Mouse (Mus musculus): ENCODE results near the gene Fsd1. TPM values are rescaled to one million over a fixed set of nuclear protein-coding genes. Genes with fewer than 3 reads are reported as not detected.
"Not testable (repeated sequence)": the region's sequence is repeated elsewhere in the genome, so short reads cannot be mapped to it uniquely, and the experiment has no call there.

Fsd1 gene
- total RNA-seq (2021): 100 to 1,000 TPM in 1 of 2 experiments, 10 to 100 TPM in 1; 98.0 to 101 TPM
- long read RNA-seq, transcript Fsd1-201 (13 exons, 1,748 nt): major isoform, 121 of 149 reads
- long read RNA-seq, partial matches to known transcripts: 7 of 149 reads
- long read RNA-seq, other reads (novel, unspliced or antisense): 21 of 149 reads

DNA sequence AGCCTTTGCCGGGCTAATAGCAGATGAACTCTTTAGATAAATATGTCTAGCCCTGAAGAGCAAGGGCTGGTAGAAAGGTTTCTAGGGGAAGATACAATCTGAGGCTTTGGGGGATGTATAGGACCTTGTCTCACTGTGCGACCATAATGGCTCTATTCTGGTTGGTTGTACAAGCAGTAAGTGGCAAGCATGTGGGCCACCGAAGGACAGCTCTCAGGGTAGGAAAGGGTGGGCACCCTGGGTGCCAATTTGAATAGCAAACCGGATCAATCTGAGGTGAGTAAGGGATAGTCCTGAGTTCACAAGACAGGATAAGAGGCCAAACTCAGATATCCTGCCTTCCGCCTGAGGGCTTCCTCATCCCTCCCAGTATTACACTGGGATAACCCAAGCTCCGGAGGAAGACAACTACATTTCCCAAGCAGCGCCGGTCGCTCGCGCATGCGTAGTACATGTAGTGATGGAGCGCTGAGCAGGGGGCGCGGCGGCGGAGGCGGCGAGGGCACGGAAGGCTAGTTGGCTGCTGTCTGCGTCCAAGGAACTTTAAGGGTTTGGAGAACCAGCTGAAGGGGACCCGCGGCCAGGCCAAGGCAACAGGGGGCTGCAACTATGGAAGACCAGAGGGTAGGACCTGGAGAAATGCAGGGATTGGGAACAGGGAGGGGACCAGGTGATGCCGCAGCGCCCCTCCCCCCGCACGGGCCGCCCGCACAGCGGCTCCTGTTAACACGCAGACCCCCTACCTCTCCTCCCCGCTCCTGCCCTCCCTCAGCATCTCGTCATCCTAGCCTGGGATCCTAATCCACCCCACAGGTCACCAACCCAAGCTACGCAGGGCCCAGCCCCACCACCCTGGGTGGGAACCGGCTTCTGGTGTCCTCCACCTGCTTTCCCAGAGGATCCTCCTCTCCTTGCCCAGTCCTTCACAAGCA is at the start of gene Fsd1:
Gene Fsd1, plus strand, starts transcription at position 480 of the 932 bp plus-strand sequence.
- DNase-seq (ENCODE audit: low spot score in 2 of 2): peak; percentile 76 to 85

DNA sequence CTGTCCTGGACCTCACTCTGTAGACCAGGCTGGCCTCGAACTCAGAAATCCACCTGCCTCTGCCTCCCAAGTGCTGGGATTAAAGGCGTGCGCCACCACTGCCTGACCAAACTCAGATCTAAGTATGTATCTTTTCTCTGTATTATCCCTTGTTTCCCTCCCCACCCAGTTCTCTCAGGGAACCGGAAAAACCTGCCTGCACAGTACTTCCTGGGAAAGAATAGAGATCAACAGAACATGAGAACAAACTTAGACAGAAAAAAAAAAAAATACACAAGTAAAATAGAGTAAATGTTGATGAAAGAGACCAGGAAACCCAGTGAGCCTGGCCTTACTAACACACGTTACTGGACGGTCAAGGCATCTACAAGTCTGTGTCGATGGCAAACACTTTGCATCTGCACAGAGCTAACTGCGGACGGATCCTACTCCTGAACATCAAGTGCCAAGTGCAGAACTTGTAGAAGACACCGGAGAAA is 41.9 kb upstream of the Fsd1 start:
- DNase-seq (ENCODE audit: low spot score in 2 of 2): not testable (repeated sequence)

DNA sequence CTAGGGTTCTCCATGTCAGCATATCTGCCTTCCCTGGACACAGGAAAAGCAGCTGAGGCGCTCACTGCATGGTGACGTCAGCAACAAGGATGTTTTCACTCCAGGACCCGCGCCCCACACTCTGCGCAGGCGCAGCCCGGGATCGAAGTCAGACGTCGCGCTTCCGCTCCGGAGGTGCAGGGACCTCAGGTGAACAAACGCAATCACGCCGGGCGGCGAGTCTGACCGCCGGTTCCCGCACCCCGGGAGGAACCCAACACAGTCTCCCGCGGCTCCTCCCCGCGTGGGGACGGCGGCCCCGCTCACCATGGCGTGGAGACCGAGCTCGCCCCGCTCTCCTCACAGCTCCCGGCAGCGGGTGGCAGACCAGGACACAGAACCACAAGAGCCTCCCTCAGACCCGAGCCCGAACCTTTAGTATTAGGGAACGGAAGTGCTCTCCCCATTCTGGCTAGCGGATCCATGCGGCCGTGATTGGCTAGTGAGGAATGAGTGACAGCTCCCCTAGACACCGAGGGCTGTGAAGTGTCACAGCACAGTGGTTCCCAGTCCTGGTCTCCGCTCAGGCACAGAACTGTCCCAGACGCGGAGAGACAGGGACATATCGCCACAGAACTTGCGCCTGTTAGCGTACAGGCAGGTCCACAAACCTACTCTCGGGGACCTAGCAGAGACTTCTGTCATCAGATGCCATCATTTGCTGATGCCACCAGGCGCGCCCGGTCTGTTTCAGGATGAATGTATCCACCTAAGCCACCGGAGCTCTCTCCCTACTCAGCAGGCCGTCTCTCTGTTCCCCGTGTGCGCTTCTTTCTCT is 41.2 kb upstream of the Fsd1 start:
- peak; percentile 91 to 92 for DNase-seq (ENCODE audit: low spot score in 2 of 2)

DNA sequence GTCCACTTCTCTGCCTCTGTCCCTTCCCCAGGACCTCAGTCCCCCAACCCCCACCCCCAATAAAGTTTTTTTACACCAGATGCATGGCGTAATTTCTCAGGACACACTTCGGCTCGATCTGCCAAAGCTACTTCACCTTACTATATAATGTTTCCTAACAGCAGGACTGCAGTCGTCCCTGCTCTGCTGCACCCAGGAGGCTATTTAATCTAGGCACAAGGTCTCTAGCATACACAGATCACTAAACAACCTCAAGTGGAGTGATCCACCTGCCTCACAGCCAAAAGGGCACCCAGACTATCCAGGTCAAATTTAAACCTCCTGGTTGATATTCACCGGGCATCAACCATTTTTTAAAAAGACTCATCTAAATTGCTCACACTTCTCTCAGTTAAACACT is 40.6 kb upstream of the Fsd1 start:
- DNase-seq (ENCODE audit: low spot score in 2 of 2): peak in 1 of 2 experiments; percentile 22

DNA sequence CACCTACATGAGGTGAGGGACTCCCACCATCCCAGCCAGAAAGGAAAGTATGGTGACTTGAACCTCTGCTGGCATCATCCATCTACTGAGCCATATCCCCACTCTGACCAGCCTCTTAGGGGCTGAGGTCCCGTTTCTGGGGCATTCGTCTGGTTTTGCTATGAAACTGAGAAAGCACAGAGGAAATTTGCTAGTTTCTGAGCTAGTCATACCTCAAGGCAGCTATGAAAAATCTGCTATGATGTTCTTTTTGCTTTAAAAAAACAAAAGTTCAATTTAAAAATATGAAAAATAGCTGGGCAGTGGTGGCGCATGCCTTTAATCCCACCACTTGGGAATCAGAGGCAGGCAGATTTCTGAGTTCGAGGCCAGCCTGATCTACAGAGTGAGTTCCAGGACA is 37.7 kb upstream of the Fsd1 start:
- no peak for DNase-seq (ENCODE audit: low spot score in 2 of 2)

DNA sequence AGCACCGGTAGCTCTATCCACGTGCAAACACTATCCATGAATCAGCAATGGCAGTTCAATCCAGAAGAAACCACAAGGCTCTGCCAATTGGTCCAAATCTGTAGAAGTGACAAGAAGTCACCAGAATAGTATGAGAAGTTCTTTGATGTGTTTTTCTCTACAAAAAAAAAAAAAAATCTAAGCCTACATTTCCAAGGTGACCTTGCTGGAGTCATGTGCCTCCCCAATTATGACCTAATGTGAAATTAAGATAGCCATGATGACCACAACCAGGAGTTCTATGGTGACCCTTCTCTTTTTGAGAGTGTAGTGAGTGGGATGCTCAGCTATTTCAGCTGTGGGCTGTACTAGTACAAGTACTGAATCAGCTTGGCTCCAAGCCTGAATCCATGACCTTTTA is 36.9 kb upstream of the Fsd1 start, which contains the start of gene Zfp119b:
Gene Zfp119b, minus strand, starts transcription at position 101 of the 400 bp plus-strand sequence.
- DNase-seq (ENCODE audit: low spot score in 2 of 2): no peak

DNA sequence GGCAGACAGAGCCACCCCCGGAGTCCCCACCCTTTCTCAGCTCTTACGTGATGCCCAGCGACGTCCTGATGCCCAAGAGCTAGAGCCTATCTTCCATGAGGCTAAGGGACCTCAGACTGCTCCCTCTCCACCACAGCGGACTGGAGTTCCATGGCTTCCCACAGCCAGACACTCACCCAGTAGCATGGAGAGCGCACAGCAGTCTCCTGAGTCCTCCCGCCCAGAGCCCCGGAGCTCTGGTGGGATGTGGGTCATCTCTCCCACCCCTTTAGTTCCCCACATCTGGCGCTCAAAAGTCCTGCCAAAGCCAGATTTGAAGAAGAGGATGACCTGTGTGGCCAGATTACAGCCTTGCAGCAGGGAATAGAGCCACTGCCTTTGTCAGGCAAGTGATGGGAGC is 35.7 kb upstream of the Fsd1 start:
- peak in 1 of 2 experiments; percentile 2 for DNase-seq (ENCODE audit: low spot score in 2 of 2)

DNA sequence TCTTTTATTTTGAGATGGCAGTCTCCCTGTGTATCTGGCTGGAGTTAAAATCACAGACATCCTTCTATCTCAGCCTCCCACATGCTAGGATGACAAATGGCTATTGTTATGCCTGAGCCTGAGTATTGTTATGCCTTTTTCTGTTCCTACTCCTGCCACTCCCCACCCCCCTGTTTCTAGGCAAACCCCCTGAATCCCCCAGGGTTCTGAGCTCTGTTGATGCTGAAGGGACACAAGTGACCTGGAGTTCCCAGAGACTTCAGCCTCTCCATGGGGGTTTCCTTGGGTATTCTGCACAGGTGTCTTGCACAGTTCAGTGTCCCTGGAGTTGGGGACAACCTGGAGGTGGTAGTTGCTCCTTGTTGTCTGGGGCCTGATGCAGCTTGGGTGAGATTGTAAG is 34.3 kb upstream of the Fsd1 start:
- DNase-seq (ENCODE audit: low spot score in 2 of 2): no peak

DNA sequence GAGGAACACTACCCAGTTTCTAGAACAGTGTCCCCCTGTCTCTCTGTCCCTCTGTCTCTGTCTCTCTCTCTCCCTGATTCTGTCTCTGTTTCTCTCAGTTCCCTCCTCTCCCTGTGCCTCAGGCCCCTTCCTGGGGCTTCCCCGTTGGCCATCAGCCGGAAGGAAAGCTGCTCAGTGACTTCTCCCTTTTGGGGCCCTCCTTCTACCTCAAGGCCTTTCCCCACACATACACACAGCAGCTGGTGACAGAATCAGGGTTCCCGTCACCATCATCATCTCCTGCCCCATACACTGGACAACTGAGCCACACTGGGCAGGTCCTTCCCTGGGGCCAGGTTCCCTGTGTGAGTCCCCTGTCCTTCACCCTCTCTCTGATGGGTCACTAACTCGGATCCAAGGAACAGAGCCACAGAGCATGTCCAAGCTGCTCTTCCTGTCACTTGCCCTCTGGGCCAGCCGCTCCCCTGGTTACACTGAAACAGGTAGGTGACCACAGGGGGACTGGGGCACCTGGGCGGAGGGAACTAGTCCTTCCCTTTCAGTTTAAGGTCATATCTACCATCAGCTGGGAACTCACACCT is 33.8 kb upstream of the Fsd1 start, which contains the start of gene Ebi3:
Gene Ebi3, plus strand, starts transcription at position 194 of the 581 bp plus-strand sequence.
- peak; percentile 5 to 15 for DNase-seq (ENCODE audit: low spot score in 2 of 2)

DNA sequence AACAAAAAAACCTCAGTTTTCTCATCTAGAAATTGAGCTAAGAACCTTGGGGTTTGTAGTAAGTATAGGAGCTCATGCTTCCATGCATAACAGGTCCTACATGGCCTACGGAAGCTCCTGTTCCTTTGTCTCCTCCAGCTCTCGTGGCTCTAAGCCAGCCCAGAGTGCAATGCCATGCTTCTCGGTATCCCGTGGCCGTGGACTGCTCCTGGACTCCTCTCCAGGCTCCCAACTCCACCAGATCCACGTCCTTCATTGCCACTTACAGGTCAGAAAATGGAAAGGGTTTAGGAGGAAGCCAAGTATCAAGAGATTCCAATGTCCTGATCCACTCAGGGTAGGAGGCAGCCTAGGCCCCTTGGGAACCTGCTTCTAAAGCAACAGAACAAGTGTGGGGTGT is 32.6 kb upstream of the Fsd1 start:
- peak in 1 of 2 experiments; percentile 2 for DNase-seq (ENCODE audit: low spot score in 2 of 2)

DNA sequence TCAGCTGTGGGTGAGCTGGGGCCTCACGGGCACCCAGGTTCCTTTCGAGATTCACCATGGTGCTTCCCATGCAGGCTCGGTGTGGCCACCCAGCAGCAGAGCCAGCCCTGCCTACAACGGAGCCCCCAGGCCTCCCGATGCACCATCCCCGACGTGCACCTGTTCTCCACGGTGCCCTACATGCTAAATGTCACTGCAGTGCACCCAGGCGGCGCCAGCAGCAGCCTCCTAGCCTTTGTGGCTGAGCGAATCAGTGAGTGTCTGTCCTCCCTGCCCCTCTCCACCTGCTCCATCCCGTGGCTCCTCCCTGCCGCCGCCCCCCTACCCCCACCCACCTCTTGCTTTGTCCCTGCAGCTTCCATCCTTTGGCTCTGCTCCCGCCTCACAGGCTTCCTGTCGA is 32.1 kb upstream of the Fsd1 start:
- peak; percentile 2 to 10 for DNase-seq (ENCODE audit: low spot score in 2 of 2)

DNA sequence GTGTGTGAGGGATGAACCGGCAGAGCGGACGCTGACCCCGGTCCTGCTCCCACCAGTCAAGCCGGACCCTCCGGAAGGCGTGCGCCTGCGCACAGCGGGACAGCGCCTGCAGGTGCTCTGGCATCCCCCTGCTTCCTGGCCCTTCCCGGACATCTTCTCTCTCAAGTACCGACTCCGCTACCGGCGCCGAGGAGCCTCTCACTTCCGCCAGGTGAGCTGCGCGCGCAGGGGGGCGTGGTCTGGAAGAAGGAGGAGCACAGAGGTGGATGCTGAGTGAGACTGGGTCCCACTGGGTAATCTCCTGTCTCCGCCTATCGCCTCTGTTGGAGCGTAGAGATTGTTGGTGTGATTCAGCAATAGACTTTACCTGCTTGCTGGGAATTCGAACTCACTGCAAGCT is 30.2 kb upstream of the Fsd1 start:
- peak; percentile 63 to 77 for DNase-seq (ENCODE audit: low spot score in 2 of 2)

DNA sequence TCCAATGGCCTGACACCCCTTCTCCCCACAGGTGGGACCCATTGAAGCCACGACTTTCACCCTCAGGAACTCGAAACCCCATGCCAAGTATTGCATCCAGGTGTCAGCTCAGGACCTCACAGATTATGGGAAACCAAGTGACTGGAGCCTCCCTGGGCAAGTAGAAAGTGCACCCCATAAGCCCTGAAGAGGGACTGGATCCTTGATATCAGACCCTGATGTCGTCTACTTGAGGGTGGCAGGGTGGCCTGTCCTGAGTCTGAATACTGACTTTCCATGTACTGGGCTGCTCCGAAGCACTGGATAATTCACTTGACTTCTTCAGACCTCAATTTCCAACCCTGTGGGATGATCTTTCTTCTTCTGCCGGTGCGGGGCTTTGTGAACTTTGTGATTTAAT is 29.7 kb upstream of the Fsd1 start:
- DNase-seq (ENCODE audit: low spot score in 2 of 2): peak in 1 of 2 experiments; percentile 35

DNA sequence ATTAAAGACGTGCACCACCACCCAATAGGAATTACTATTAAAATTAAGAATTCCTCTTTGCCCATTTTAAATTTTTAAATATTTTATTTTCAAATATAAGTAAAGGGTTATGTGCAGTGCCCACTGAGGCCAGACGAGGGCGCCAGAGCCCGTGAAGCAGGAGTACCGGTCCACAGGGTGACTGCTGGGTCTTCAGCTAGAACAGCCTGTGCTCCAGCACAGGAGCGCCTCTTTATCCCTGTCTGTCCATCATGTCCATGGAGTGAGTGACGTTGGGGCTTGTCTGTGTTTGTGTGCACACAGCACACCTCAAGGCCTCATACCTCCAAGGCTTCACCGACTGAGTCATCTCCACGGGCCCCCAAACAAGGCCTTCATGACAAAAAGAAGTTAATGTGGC is 29.1 kb upstream of the Fsd1 start:
- DNase-seq (ENCODE audit: low spot score in 2 of 2): peak; percentile 76 to 81

DNA sequence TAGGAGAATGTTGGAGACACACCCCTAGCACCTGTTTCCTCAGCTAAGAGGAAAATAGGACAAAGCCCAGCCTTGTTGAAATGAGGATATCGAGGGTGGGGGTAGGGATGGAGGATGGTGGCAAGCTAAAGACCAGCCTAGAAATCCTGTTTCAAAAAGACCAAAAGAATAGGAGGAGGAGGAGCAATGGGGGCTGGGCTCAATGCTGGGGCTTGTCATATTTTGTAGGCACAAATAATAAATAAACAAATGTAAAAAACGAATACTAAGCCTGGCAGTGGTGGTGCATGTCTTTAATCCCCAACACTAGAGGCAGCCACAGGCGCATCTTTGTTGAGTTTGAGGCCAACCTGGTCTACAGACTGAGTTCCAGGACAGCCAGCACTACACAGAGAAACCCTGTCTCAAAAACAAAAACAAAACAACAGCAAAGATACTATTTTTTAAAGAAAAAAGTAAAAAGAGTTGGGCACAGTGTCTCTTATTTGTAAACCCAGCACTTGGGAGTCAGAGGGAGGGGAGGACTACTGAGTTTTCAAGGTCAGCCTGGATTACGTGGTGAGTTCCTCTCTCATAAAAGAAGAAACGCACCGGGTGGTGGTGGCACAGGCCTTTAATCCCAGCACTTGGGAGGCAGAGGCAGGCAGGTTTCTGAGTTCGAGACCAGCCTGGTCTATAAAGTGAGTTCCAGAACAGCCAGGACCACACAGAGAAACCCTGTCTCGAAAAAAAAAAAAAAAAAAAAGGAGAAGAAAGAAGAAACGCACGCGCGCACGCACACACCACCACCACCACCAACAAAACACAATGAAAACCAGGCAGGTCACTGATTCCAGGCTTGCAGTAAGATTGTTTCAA is 28.4 kb upstream of the Fsd1 start:
- peak; percentile 4 to 16 for DNase-seq (ENCODE audit: low spot score in 2 of 2)

DNA sequence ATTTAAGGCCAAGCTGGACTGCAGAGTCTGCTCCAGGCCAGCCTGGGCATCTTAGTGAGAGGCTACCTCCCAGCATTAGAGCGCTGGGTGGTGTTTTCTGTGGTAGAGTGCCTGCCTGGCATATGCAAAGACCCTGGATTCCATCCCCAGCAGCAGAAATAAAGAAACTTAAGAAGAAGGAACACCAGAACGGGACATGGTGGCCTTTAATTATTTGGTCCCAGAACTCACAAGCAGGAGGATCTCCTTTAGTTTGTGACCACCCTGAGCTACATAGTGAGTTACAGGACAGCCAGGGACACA is 27.8 kb upstream of the Fsd1 start:
- no peak for DNase-seq (ENCODE audit: low spot score in 2 of 2)

DNA sequence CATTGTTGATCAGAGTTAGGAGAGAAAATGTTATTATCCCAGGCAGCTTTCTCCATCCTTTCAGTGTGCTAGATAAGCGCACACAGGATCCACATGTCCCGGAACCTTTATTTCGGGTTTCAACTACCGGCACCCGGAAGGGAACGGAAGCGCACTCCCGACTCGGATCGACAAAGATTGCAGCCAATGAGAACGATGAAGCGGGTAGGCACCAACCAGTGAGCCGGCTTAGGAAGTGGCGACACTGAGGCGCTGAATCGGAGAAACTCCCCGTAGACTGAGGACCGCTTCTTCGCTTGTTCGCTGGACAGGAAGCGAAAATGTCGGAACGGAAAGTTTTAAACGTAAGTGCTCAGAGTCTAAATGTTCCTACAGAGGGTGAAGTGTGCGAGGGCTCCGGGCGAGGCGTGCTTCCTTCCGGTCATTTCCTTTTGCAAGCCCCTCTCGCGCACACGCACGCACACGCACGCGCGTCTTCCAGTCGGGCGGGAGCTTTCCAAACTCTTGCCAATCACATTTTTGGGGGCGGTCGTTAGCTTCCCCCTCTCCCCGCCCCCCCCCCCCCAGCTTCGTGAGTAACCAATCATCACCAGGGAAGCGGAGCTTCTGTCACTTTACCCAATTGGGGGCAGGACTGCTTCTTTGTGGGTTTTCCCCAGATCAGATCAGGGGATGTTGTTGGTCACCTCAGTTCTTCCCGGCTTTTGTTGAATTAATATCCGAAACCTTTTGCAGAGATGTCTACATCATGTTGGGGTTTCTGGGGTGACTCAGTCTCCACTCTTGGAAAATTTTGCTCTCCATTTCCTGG is 27.2 kb upstream of the Fsd1 start, which contains the start of gene Yju2:
Gene Yju2, plus strand, starts transcription at position 182 of the 811 bp plus-strand sequence.
- DNase-seq (ENCODE audit: low spot score in 2 of 2): peak; percentile 95 to 96

DNA sequence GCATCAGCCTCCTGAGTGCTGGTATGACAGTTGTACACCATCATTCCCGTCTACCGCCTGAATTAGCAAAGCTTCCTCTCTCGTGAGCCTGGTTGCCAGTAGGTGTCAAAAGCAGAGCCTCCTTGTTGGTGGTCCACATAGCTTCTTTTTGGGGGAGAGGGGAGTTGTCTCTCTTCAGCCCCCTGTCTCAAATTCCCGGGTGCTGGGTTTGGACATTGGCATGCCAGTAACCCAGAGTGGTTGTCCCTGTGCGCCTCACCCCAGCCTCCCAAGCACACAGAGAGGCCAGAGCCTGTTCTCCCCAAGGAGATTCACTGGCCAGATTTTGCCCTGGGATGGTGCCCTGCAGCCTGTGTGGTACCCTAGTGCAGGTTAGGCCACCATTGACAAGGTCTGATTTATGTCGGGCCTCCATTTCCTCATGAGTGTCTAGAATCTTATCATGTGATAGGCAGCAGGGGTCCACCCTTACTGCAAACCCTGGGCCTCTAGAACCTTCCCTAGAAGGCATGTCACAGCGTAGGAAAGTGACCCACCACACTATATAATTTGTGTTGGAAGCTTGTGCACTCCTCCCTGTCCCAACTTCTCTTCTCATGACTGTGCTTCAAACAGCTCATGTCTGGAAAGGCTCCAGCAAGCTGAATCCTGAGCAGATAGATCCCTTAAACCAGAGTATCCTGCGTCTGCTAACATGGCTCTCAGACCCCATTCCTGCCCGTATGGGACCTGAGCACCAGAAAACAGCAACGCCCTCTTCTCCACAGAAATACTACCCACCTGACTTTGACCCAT is 26.2 kb upstream of the Fsd1 start:
- peak; percentile 5 to 21 for DNase-seq (ENCODE audit: low spot score in 2 of 2)
